Mouse (Mus musculus) liver, adult 2 months (tissue): ENCODE data around the gene Mybpc3. TPM values are rescaled to one million over a fixed set of nuclear protein-coding genes. Genes with fewer than 3 reads are reported as not detected.

Experiments
- DNase-seq: peaks from one replicate; pipeline ENCODE4 v3.0.0-alpha.2; 2011; ENCODE audit warnings: low read depth, low spot score; ENCODE audit errors: extremely low read depth
- H3K27ac ChIP-seq: fragments of 200-500 bp; replicated peaks from 2 replicates; pipeline ENCODE4 v1.5.1; 2012; ENCODE audit warnings: low read depth, mild to moderate bottlenecking, control low read depth, inconsistent platforms, low read length; ENCODE audit not compliant: insufficient read depth
- H3K27me3 ChIP-seq: fragments of 200-500 bp; 2 replicates; pipeline ENCODE4 v1.6.1; 2012; ENCODE audit warnings: mild to moderate bottlenecking, moderate library complexity, low read length, inconsistent platforms; ENCODE audit not compliant: control insufficient read depth, insufficient read depth
- H3K36me3 ChIP-seq: fragments of 200-500 bp; 2 replicates; pipeline ENCODE4 v1.6.1; 2012; ENCODE audit warnings: low read length, inconsistent platforms; ENCODE audit not compliant: control insufficient read depth, insufficient read depth
- H3K4me1 ChIP-seq: fragments of 200-500 bp; 2 replicates; pipeline ENCODE4 v1.6.1; 2011; ENCODE audit warnings: low read length; ENCODE audit not compliant: control insufficient read depth, insufficient read depth
- H3K4me3 ChIP-seq: fragments of 200-500 bp; 2 replicates; pipeline ENCODE4 v1.5.1; 2011; ENCODE audit warnings: low read depth, mild to moderate bottlenecking, control low read depth, low read length, moderate library complexity; ENCODE audit not compliant: insufficient read depth
- H3K79me2 ChIP-seq: fragments of 200-500 bp; 2 replicates; pipeline ENCODE4 v1.6.1; 2012; ENCODE audit warnings: inconsistent platforms, mild to moderate bottlenecking, low read length, moderate library complexity; ENCODE audit not compliant: control insufficient read depth, insufficient read depth
- H3K9ac ChIP-seq: fragments of 200-500 bp; 2 replicates; pipeline ENCODE4 v1.6.1; 2012; ENCODE audit warnings: low read depth, mild to moderate bottlenecking, control low read depth, inconsistent platforms, low read length
- CTCF ChIP-seq: fragments of 200-500 bp; IDR thresholded peaks from 2 replicates; pipeline ENCODE4 v1.5.1; 2011; ENCODE audit warnings: low read depth, low read length, control low read depth
- POLR2A ChIP-seq: fragments of 200-500 bp; IDR thresholded peaks from 2 replicates; pipeline ENCODE4 v1.6.1; 2011; ENCODE audit warnings: low read length, control low read depth; ENCODE audit not compliant: insufficient read depth; ENCODE audit errors: extremely low read depth
- WGBS: fragments of 180-500 bp; shearing (Covaris S2); methylation state at CpG from one replicate; pipeline ENCODE4 v1.1.7; 2018; 5-methylcytosine and 5-hydroxymethylcytosine counted together
- polyA plus RNA-seq: library from polyadenylated mRNA; depleted of rRNA; stranded (reverse); fragments of >200 nt; gene quantifications from 2 replicates; pipeline ENCODE4 v1.2.3, GENCODE M21; 2012
- total RNA-seq: library from RNA; depleted of rRNA; stranded (reverse); fragments of >200 nt; gene quantifications from 2 replicates; pipeline ENCODE4 v1.2.3, GENCODE M21; 2014

The Mybpc3 gene
- total and polyA plus RNA-seq, 2 experiments = 0.04 TPM; not detected in 1

DNA sequence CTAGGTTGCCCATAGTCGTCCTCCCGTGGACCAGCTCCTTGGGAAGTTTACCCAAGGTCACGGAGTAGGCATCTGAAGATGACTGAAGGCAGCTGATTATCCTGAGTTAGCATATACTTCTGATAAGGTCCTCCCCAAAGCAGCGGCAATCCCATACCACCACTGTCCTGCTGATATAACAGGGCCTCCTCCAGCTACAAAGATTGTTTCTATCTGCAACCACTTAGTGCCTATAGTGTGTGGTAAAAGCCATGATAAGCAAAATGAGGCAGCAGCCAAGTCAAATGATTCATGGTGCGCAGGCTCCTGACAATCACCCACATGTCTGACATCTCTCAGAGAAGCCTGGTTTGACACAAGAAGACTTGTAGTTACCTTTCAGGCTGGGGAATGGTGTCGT lies 47.0 kb downstream of the Mybpc3 start:
- H3K79me2 ChIP-seq = no peaks in the 10 kb centered on the region
- H3K27me3 ChIP-seq = no peaks in the 10 kb centered on the region
- no peak for DNase-seq
- peaks cover 33% of the 10 kb centered on the region for H3K36me3 ChIP-seq
- TF ChIP-seq CTCF (no peak), POLR2A (no peak)
- no peak overlapping the region for H3K9ac ChIP-seq
- peaks cover 11% of the 10 kb centered on the region for H3K4me1 ChIP-seq
- no peak overlapping the region for H3K4me3 ChIP-seq
- WGBS = 64% methylated on average over 6 of the region's 6 CpGs
- no peak overlapping the region for H3K27ac ChIP-seq

DNA sequence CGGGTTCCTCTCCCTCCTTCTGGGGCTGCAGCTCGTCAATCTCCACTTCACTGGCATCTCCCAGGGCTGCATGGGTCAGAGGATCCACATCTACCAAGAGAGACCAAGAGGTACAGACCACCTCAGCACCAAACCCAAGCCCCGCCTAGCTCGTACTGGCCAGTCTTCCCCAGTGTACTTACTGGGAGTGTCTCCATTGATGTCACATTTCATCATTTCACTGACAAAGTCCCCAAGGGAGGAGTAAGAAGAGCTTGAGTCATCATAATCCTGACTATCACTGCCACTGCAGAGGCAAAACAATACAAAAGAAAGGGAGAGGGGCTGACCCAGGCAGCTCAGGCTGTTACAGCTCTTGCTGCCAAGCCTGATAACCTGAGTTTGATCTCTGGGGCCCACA lies 49.7 kb downstream of the Mybpc3 start:
- H3K27me3 ChIP-seq = no peaks in the 10 kb centered on the region
- DNase-seq = no peak
- WGBS = 93% methylated on average over 4 of the region's 4 CpGs
- no peak overlapping the region for H3K27ac ChIP-seq
- no peaks in the 10 kb centered on the region for H3K4me1 ChIP-seq
- no peak overlapping the region for H3K4me3 ChIP-seq
- H3K79me2 ChIP-seq = no peaks in the 10 kb centered on the region
- H3K36me3 ChIP-seq = peaks cover 46% of the 10 kb centered on the region
- TF ChIP-seq POLR2A = no peak
- TF ChIP-seq CTCF = no peak
- no peak overlapping the region for H3K9ac ChIP-seq

- Histone ChIP-seq H3K4me1 (no peaks in the 10 kb centered on the region), H3K27ac (no peak overlapping the region), H3K36me3 (peaks cover 43% of the 10 kb centered on the region), H3K9ac (no peak overlapping the region), H3K27me3 (no peaks in the 10 kb centered on the region), H3K4me3 (no peak overlapping the region), H3K79me2 (no peaks in the 10 kb centered on the region)
- no peak for TF ChIP-seq CTCF
- no peak for TF ChIP-seq POLR2A
- DNase-seq = no peak
- 94% methylated on average over 25 of the region's 25 CpGs for WGBS
Observed at GRCm38 (mm10) chr2:91169587-91170322, 51.8 kb downstream of the Mybpc3 start.

- Histone ChIP-seq H3K27ac (no peak overlapping the region), H3K36me3 (peaks cover 24% of the 10 kb centered on the region), H3K4me1 (no peaks in the 10 kb centered on the region), H3K27me3 (no peaks in the 10 kb centered on the region), H3K9ac (no peak overlapping the region), H3K4me3 (no peak overlapping the region), H3K79me2 (no peaks in the 10 kb centered on the region)
- 62% methylated on average over 4 of the region's 4 CpGs for WGBS
- TF ChIP-seq POLR2A = no peak
- no peak for TF ChIP-seq CTCF
- DNase-seq = peak; percentile 48
Observed at GRCm38 (mm10) chr2:91175490-91175889, 57.5 kb downstream of the Mybpc3 start.

DNA sequence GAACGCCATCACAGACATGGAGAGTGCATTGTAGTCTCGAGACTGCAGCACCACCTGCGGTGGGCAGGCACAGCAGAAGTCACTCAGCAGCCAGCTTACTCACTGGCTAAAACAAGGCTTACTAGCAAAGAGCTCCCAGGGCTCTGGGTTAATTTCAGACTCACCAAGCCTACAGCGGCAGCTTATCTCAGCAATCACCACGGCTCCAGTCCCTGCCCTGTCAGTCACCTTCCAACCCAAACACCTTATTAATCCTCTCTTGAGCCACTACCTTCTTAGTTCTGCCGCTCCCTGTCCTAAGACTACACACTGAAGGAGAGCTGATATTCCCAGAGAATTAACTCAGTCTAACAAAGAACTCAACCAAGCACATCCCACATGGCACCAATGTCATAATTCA lies 58.3 kb downstream of the Mybpc3 start:
- no peak overlapping the region for H3K4me3 ChIP-seq
- peaks cover 22% of the 10 kb centered on the region for H3K36me3 ChIP-seq
- no peak overlapping the region for H3K27ac ChIP-seq
- H3K79me2 ChIP-seq = no peaks in the 10 kb centered on the region
- WGBS = 88% methylated on average over 6 of the region's 6 CpGs
- DNase-seq = no peak
- no peak overlapping the region for H3K9ac ChIP-seq
- H3K4me1 ChIP-seq = no peaks in the 10 kb centered on the region
- H3K27me3 ChIP-seq = no peaks in the 10 kb centered on the region
- TF ChIP-seq CTCF (no peak), POLR2A (no peak)

GRCm38 (mm10) chr2:91179825-91180224 lies 61.9 kb downstream of the Mybpc3 start:
- DNase-seq = no peak
- Histone ChIP-seq H3K79me2 (no peaks in the 10 kb centered on the region), H3K9ac (no peak overlapping the region), H3K27me3 (no peaks in the 10 kb centered on the region), H3K27ac (no peak overlapping the region), H3K36me3 (peaks cover 8% of the 10 kb centered on the region; the same call in 1 of the 2 replicates), H3K4me1 (peaks cover 4% of the 10 kb centered on the region; the same call in 1 of the 2 replicates), H3K4me3 (no peak overlapping the region)
- WGBS = 75% methylated on average over 4 of the region's 4 CpGs
- no peak for TF ChIP-seq POLR2A
- TF ChIP-seq CTCF = no peak
